29 mouse cellular contexts compared by ENCODE assay signal in the genomic region with DNA sequence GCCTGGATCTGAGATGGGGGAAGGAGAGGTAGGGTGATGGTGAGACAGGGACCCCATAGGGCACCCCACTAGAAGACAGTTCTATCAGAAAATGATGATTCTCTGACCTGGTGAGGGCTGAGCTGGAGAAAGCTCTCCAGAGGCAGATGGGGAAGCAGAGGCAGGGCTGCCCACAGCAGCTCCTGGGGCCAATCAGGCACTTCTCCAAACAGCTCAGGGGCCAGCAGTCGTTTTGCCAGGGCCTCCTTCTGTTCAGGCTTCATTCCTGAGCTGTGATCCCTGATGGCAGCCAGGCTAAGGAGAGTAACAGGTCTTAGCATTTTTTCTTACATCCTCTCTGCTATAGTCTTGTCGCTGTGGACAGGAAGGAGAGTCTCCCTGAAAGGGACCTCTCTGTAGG. TPM values are rescaled to one million over a fixed set of nuclear protein-coding genes. Genes with fewer than 3 reads are reported as not detected.
"Had no signal": no experiment of that assay in that cellular context is flagged by ENCODE, and none has a peak within 500 bp of the region (broad histone marks: within the 10 kb centered on the region; RNA-seq: fewer than 3 reads in every experiment).

No protein-coding gene starts in this region.

- H3K27me3 ChIP-seq: embryonic facial prominence, embryonic 12.5 days; embryonic facial prominence, embryonic 13.5 days; embryonic facial prominence, embryonic 15.5 days; forebrain, embryonic 12.5 days; forebrain, embryonic 13.5 days; forebrain, embryonic 15.5 days had no signal

- H3K4me2 ChIP-seq: embryonic facial prominence, embryonic 12.5 days; embryonic facial prominence, embryonic 13.5 days; embryonic facial prominence, embryonic 15.5 days; forebrain, embryonic 12.5 days; forebrain, embryonic 13.5 days; forebrain, embryonic 15.5 days had no signal

- H3K27ac ChIP-seq: embryonic facial prominence, embryonic 10.5 days; embryonic facial prominence, embryonic 12.5 days; embryonic facial prominence, embryonic 13.5 days; embryonic facial prominence, embryonic 15.5 days; forebrain, embryonic 10.5 days; forebrain, embryonic 12.5 days; forebrain, embryonic 13.5 days; forebrain, embryonic 15.5 days; gastrocnemius, adult 2 months; heart, adult 2 months had no signal

- H3K9me3 ChIP-seq: embryonic facial prominence, embryonic 10.5 days; embryonic facial prominence, embryonic 12.5 days; embryonic facial prominence, embryonic 13.5 days; embryonic facial prominence, embryonic 15.5 days; forebrain, embryonic 10.5 days; forebrain, embryonic 12.5 days; forebrain, embryonic 13.5 days; forebrain, embryonic 15.5 days had no signal

- H3K36me3 ChIP-seq: embryonic facial prominence, embryonic 10.5 days; embryonic facial prominence, embryonic 12.5 days; embryonic facial prominence, embryonic 13.5 days; embryonic facial prominence, embryonic 15.5 days; forebrain, embryonic 10.5 days; forebrain, embryonic 12.5 days; forebrain, embryonic 15.5 days had no signal

- H3K9ac ChIP-seq: embryonic facial prominence, embryonic 12.5 days; embryonic facial prominence, embryonic 13.5 days; embryonic facial prominence, embryonic 15.5 days; forebrain, embryonic 12.5 days; forebrain, embryonic 13.5 days; forebrain, embryonic 15.5 days; forebrain, postnatal 0 days had no signal

- H3K4me3 ChIP-seq: embryonic facial prominence, embryonic 10.5 days; embryonic facial prominence, embryonic 12.5 days; embryonic facial prominence, embryonic 13.5 days; embryonic facial prominence, embryonic 15.5 days; erythroblast, embryonic 14.5 days; forebrain, embryonic 10.5 days; forebrain, embryonic 12.5 days; forebrain, embryonic 13.5 days; forebrain, embryonic 15.5 days; gastrocnemius, adult 2 months; heart, adult 2 months had no signal

- ATAC-seq: forebrain, embryonic 13.5 days; forebrain, embryonic 14.5 days; forebrain, embryonic 15.5 days; forebrain, embryonic 16.5 days; forebrain, postnatal 0 days had no signal

- H3K4me1 ChIP-seq: embryonic facial prominence, embryonic 10.5 days; embryonic facial prominence, embryonic 12.5 days; forebrain, embryonic 12.5 days; forebrain, embryonic 13.5 days; forebrain, embryonic 15.5 days had no signal

- DNase-seq: cerebellum, adult 2 months; cerebellum, adult 8-10 months; cerebellum, adult 9-11 months; cerebellum, postnatal 14 days; cerebellum, postnatal 25 days; cerebellum, postnatal 36 days; embryo, embryonic 11 days; forebrain, postnatal 0 days; gastrocnemius, adult 2 months; gastrocnemius, postnatal 10 days; gastrocnemius, postnatal 14 days; gastrocnemius, postnatal 25 days; gastrocnemius, postnatal 36 days; heart, adult 11 months; heart, adult 18-20 months; heart, adult 2 months had no signal

RNA-seq across cellular contexts. Expression of a gene that starts 12.2 kb away (rescaled TPM):
- polyA plus RNA-seq: embryonic facial prominence, embryonic 10.5 days; embryonic facial prominence, embryonic 11.5 days; embryonic facial prominence, embryonic 13.5 days; erythroblast, embryonic 14.5 days; forebrain, embryonic 10.5 days; forebrain, embryonic 11.5 days; forebrain, embryonic 12.5 days; forebrain, embryonic 13.5 days; forebrain, embryonic 15.5 days; forebrain, embryonic 16.5 days; forebrain, postnatal 0 days had no signal

RNA-seq across cellular contexts. Expression of a gene that starts 17.3 kb away (rescaled TPM):
- polyA plus RNA-seq: erythroblast, embryonic 14.5 days had no signal

RNA-seq across cellular contexts. Expression of a gene that starts 38.8 kb away (rescaled TPM):
- polyA plus RNA-seq: erythroblast, embryonic 14.5 days had no signal
